Mouse (Mus musculus): ENCODE results near the gene Fam53b. TPM values are rescaled to one million over a fixed set of nuclear protein-coding genes. Genes with fewer than 3 reads are reported as not detected.

Fam53b gene
- polyA plus RNA-seq, 1 experiment from 2014 or later: 17.2 TPM

- Histone ChIP-seq H3K4me3 (ENCODE audit: low read depth, low read length) (no peak overlapping the region), H3K9me3 (ENCODE audit: low read length) (no peaks in the 10 kb centered on the region), H3K27me3 (ENCODE audit: insufficient read depth, low read length) (no peaks in the 10 kb centered on the region), H3K4me1 (ENCODE audit: insufficient read depth) (0 out of 2 replicates have a peak, but pooled peaks cover 6% of the 10 kb centered on the region), H3K9ac (replicated peaks) (no peak overlapping the region), H3K36me3 (replicated peaks; ENCODE audit: insufficient read depth, low read length) (peaks cover 92% of the 10 kb centered on the region), H3K4me2 (ENCODE audit: low read depth, low read length) (no peak overlapping the region), H3K27ac (ENCODE audit: low read depth) (no peak overlapping the region)
- TF ChIP-seq EP300 (IDR thresholded peaks at IDR 0.05; ENCODE audit: low read depth) (no peak), CTCF (IDR thresholded peaks at IDR 0.05; ENCODE audit: low read depth) (no peak)
- ATAC-seq: no peak
- DNase-seq: no peak
- whole genome bisulfite sequencing (ENCODE audit: insufficient replicate concordance): 97% methylated on average over 6 of the region's 6 CpGs
Observed at GRCm38 (mm10) chr7:132759926-132760325, 53.8 kb downstream of the Fam53b start.

- H3K4me1 ChIP-seq (ENCODE audit: insufficient read depth): 0 out of 2 replicates have a peak, but pooled peaks cover 2% of the 10 kb centered on the region
- DNase-seq (no peak), ATAC-seq (no peak)
- H3K27me3 ChIP-seq (ENCODE audit: insufficient read depth, low read length): no peaks in the 10 kb centered on the region
- no peak overlapping the region for H3K27ac ChIP-seq (ENCODE audit: low read depth)
- peaks cover 88% of the 10 kb centered on the region for H3K36me3 ChIP-seq (replicated peaks; ENCODE audit: insufficient read depth, low read length)
- WGBS (ENCODE audit: insufficient replicate concordance): 95% methylated on average over 22 of the region's 22 CpGs
- H3K9me3 ChIP-seq (ENCODE audit: low read length): no peaks in the 10 kb centered on the region
- H3K4me3 ChIP-seq (ENCODE audit: low read depth, low read length): no peak overlapping the region
- TF ChIP-seq CTCF (IDR thresholded peaks at IDR 0.05; ENCODE audit: low read depth) (no peak), EP300 (IDR thresholded peaks at IDR 0.05; ENCODE audit: low read depth) (no peak)
- no peak overlapping the region for H3K4me2 ChIP-seq (ENCODE audit: low read depth, low read length)
- H3K9ac ChIP-seq (replicated peaks): no peak overlapping the region
Observed at GRCm38 (mm10) chr7:132759405-132759891, 54.2 kb downstream of the Fam53b start.

- 0 out of 2 replicates have a peak, but pooled peaks cover 2% of the 10 kb centered on the region for H3K4me1 ChIP-seq (ENCODE audit: insufficient read depth)
- no peak overlapping the region for H3K27ac ChIP-seq (ENCODE audit: low read depth)
- 83% methylated on average over 5 of the region's 5 CpGs for whole genome bisulfite sequencing (ENCODE audit: insufficient replicate concordance)
- ATAC-seq (no peak), DNase-seq (no peak)
- no peak overlapping the region for H3K4me2 ChIP-seq (ENCODE audit: low read depth, low read length)
- peaks cover 87% of the 10 kb centered on the region for H3K36me3 ChIP-seq (replicated peaks; ENCODE audit: insufficient read depth, low read length)
- no peak overlapping the region for H3K4me3 ChIP-seq (ENCODE audit: low read depth, low read length)
- no peaks in the 10 kb centered on the region for H3K9me3 ChIP-seq (ENCODE audit: low read length)
- no peak overlapping the region for H3K9ac ChIP-seq (replicated peaks)
- TF ChIP-seq CTCF (IDR thresholded peaks at IDR 0.05; ENCODE audit: low read depth): no peak
- no peak for TF ChIP-seq EP300 (IDR thresholded peaks at IDR 0.05; ENCODE audit: low read depth)
- no peaks in the 10 kb centered on the region for H3K27me3 ChIP-seq (ENCODE audit: insufficient read depth, low read length)
Observed at GRCm38 (mm10) chr7:132758875-132759274, 54.8 kb downstream of the Fam53b start.

GRCm38 (mm10) chr7:132756325-132756724, 57.4 kb downstream of the Fam53b start:
- DNase-seq: no peak

DNA sequence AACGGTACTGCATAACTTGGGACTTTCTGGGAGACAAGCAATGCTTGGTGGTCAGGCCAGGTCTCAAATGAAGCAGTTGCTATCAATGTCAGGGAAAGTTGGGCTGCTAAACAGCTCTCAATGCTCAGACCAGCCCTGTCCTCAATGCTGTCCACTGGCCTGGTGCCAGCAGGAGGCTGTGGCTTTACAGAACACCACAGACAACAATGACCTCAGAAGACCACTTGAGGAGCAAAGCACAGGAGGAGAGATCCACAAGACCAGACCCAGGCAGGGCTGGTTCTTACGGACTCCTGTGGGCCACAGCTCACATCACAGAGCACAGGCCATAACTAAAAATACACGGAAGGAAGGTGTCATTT, 59.3 kb downstream of the Fam53b start:
- H3K9me3 ChIP-seq (ENCODE audit: low read length): no peaks in the 10 kb centered on the region
- peaks cover 2% of the 10 kb centered on the region; the same call in 1 of the 2 replicates for H3K4me1 ChIP-seq (ENCODE audit: insufficient read depth)
- TF ChIP-seq EP300 (IDR thresholded peaks at IDR 0.05; ENCODE audit: low read depth) (no peak), CTCF (IDR thresholded peaks at IDR 0.05; ENCODE audit: low read depth) (no peak)
- no peak for ATAC-seq
- no peak for DNase-seq
- H3K4me2 ChIP-seq (ENCODE audit: low read depth, low read length): no peak overlapping the region
- H3K36me3 ChIP-seq (replicated peaks; ENCODE audit: insufficient read depth, low read length): peaks cover 73% of the 10 kb centered on the region
- no peaks in the 10 kb centered on the region for H3K27me3 ChIP-seq (ENCODE audit: insufficient read depth, low read length)
- H3K4me3 ChIP-seq (ENCODE audit: low read depth, low read length): no peak overlapping the region
- H3K9ac ChIP-seq (replicated peaks): no peak overlapping the region
- H3K27ac ChIP-seq (ENCODE audit: low read depth): no peak overlapping the region
- WGBS (ENCODE audit: insufficient replicate concordance): 68% methylated on average over 3 of the region's 3 CpGs

More at GRCm38 (mm10) chr7:132756325-132756724, 57.4 kb downstream of the Fam53b start:
- Histone ChIP-seq H3K36me3 (replicated peaks; ENCODE audit: insufficient read depth, low read length) (peaks cover 82% of the 10 kb centered on the region), H3K4me3 (ENCODE audit: low read depth, low read length) (no peak overlapping the region), H3K9ac (replicated peaks) (no peak overlapping the region), H3K4me1 (ENCODE audit: insufficient read depth) (peaks cover 2% of the 10 kb centered on the region; the same call in 1 of the 2 replicates), H3K4me2 (ENCODE audit: low read depth, low read length) (no peak overlapping the region), H3K27me3 (ENCODE audit: insufficient read depth, low read length) (no peaks in the 10 kb centered on the region), H3K9me3 (ENCODE audit: low read length) (no peaks in the 10 kb centered on the region), H3K27ac (ENCODE audit: low read depth) (no peak overlapping the region)
- no peak for TF ChIP-seq CTCF (IDR thresholded peaks at IDR 0.05; ENCODE audit: low read depth)
- no peak for TF ChIP-seq EP300 (IDR thresholded peaks at IDR 0.05; ENCODE audit: low read depth)
- 90% methylated on average over 5 of the region's 5 CpGs for WGBS (ENCODE audit: insufficient replicate concordance)
- ATAC-seq: no peak

DNA sequence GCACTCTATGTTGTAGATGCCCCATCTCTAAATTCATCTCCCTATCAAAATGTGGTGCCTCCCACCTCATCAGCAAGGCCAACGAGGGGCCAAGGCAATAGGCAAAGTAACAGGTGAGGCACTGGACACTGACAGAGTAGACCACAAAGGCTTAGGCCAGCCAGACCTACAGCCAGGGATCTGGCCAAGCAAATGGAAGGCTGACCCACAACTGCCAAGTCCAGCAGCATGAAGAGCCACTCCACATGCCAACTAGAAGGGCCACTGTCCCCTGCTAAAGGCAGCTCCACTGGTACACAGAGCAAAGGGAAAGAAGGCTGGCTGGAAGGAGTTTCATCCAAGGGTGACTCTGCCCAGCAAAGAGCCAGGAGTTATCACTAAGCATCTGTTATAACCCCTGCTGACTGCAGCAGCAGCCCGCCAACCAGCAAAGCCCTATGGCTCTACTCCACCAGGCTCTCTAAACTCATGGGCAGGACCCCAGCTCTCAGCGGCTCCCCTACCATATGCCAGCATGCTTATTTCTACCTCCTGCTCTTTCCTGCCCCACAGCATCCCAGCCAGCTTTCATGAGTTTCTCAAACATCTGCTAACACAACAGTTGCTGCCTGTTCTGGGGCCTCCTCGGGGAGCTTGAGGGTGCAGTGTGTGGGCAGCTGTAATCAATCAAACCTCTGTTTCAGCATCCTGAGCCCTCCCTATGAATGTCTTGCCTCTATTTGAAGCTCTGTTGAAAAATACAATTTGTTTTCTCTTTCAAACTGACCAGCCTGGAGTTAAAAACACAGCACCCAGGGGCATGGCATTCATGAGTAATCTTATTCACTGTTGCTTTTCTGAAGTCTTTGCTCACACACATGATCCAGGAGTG, 59.9 kb downstream of the Fam53b start:
- Histone ChIP-seq H3K4me1 (ENCODE audit: insufficient read depth) (peaks cover 2% of the 10 kb centered on the region; the same call in 1 of the 2 replicates), H3K9ac (replicated peaks) (no peak overlapping the region), H3K27ac (ENCODE audit: low read depth) (no peak overlapping the region), H3K4me2 (ENCODE audit: low read depth, low read length) (no peak overlapping the region), H3K36me3 (replicated peaks; ENCODE audit: insufficient read depth, low read length) (peaks cover 67% of the 10 kb centered on the region), H3K27me3 (ENCODE audit: insufficient read depth, low read length) (no peaks in the 10 kb centered on the region), H3K4me3 (ENCODE audit: low read depth, low read length) (no peak overlapping the region), H3K9me3 (ENCODE audit: low read length) (no peaks in the 10 kb centered on the region)
- WGBS (ENCODE audit: insufficient replicate concordance): 69% methylated on average over 4 of the region's 4 CpGs
- no peak for TF ChIP-seq EP300 (IDR thresholded peaks at IDR 0.05; ENCODE audit: low read depth)
- no peak for TF ChIP-seq CTCF (IDR thresholded peaks at IDR 0.05; ENCODE audit: low read depth)
- ATAC-seq: no peak
- no peak for DNase-seq
